Mouse (Mus musculus) megakaryocyte, adult 5-6 weeks (primary cell): ENCODE data around the gene Kctd14. TPM values are rescaled to one million over a fixed set of nuclear protein-coding genes. Genes with fewer than 3 reads are reported as not detected.

Source experiments
- total RNA-seq, 2 experiments: library from RNA; stranded (forward) in 1 of 2; stranded (reverse) in 1 of 2; fragments of 153-499, 151-499 nt in 1 of 2; fragments of 221-1000, 200-1000 nt in 1 of 2; gene quantifications; 2 replicates each; pipeline versions ENCODE4 v1.2.3 to v1.2.4; 2015 to 2017

Gene Kctd14
- total RNA-seq, 2 experiments from 2014 or later: 4.9 to 14.8 TPM

Other genes starting within 250 kb of the Kctd14 start
- gene Usp35, start 119.3 kb upstream of the Kctd14 start, total RNA-seq (2015): 0.87 and 1.1 TPM in 2 replicates
- gene Usp35, start 119.3 kb upstream of the Kctd14 start, total RNA-seq (2017): 0.66 and 0.77 TPM in 2 replicates
- 3.3 and 4.5 TPM in 2 replicates for gene Kctd21, start 119.0 kb upstream of the Kctd14 start, total RNA-seq (2015)
- 1.8 and 2.3 TPM in 2 replicates for gene Kctd21, start 119.0 kb upstream of the Kctd14 start, total RNA-seq (2017)
- gene Alg8, start 79.7 kb upstream of the Kctd14 start, total RNA-seq (2015): 40.5 and 45.2 TPM in 2 replicates
- 29.9 and 41.7 TPM in 2 replicates for gene Alg8, start 79.7 kb upstream of the Kctd14 start, total RNA-seq (2017)
- gene Ndufc2, start 51.3 kb upstream of the Kctd14 start, total RNA-seq (2015): 128 and 155 TPM in 2 replicates
- 225 and 237 TPM in 2 replicates for gene Ndufc2, start 51.3 kb upstream of the Kctd14 start, total RNA-seq (2017)
- gene Thrsp, start 33.6 kb upstream of the Kctd14 start, total RNA-seq (2015): not detected in 2 replicates
- not detected in 2 replicates for gene Thrsp, start 33.6 kb upstream of the Kctd14 start, total RNA-seq (2017)
- 89.9 and 91.2 TPM in 2 replicates for gene Ints4, start 29.6 kb downstream of the Kctd14 start, total RNA-seq (2015)
- gene Ints4, start 29.6 kb downstream of the Kctd14 start, total RNA-seq (2017): 49.6 and 51.4 TPM in 2 replicates
- gene Aamdc, start 128.2 kb downstream of the Kctd14 start, total RNA-seq (2015): 16.3 and 17.6 TPM in 2 replicates
- 22.9 and 23.9 TPM in 2 replicates for gene Aamdc, start 128.2 kb downstream of the Kctd14 start, total RNA-seq (2017)
- 23.0 and 25.5 TPM in 2 replicates for gene Rsf1, start 128.6 kb downstream of the Kctd14 start, total RNA-seq (2015)
- gene Rsf1, start 128.6 kb downstream of the Kctd14 start, total RNA-seq (2017): 28.6 and 36.5 TPM in 2 replicates
- 92.5 and 97.6 TPM in 2 replicates for gene Clns1a, start 245.3 kb downstream of the Kctd14 start, total RNA-seq (2015)
- 95.1 and 105 TPM in 2 replicates for gene Clns1a, start 245.3 kb downstream of the Kctd14 start, total RNA-seq (2017)